Mouse (Mus musculus) left cerebral cortex, postnatal 25 days (tissue): ENCODE results near the gene 4921530L21Rik. TPM values are rescaled to one million over a fixed set of nuclear protein-coding genes. Genes with fewer than 3 reads are reported as not detected.
A peak's percentile ranks its signal among the peaks of the same experiment; 100 is the strongest.

Experiments used
- DNase-seq, 2 experiments: peaks; one replicate each; pipeline ENCODE4 v3.0.0; 2022; ENCODE audit warnings: low spot score in 2 of 2, mixed read lengths in 1 of 2
- intact Hi-C: fragments of 180-260 bp; cut with DNase I; formaldehyde crosslinking; loops from one replicate; pipeline ENCODE4 v1.15.1; 2025
- total RNA-seq, 2 experiments: library from RNA; stranded (reverse); gene quantifications; 2 replicates each; pipeline ENCODE4 v1.2.3; 2021

4921530L21Rik gene
- not detected for total RNA-seq

- intact Hi-C loops = no loop called here
- no peak for DNase-seq
Observed at GRCm38 (mm10) chr14:95880954-95881353, at the start of gene 4921530L21Rik. TSS of gene 4921530L21Rik (plus strand) at chr14:95881254.

GRCm38 (mm10) chr14:95833866-95834265 is 47.2 kb upstream of the 4921530L21Rik start:
- intact Hi-C loops = no loop called here
- DNase-seq = no peak

GRCm38 (mm10) chr14:95862981-95863380 is 18.1 kb upstream of the 4921530L21Rik start:
- DNase-seq = no peak
- intact Hi-C loops = no loop called here

GRCm38 (mm10) chr14:95865676-95866416 is 15.2 kb upstream of the 4921530L21Rik start:
- intact Hi-C loops = no loop called here
- no peak for DNase-seq

GRCm38 (mm10) chr14:95872020-95872419 is 9.0 kb upstream of the 4921530L21Rik start:
- intact Hi-C loops = no loop called here

GRCm38 (mm10) chr14:95876785-95877510 is 4.1 kb upstream of the 4921530L21Rik start:
- DNase-seq = peak; percentile 69 to 98
- intact Hi-C loops = loop anchor here (1.0 kb wide), 1 partner anchor 36 kb away; no protein-coding TSS in a partner anchor

More at GRCm38 (mm10) chr14:95872020-95872419, 9.0 kb upstream of the 4921530L21Rik start:
- no peak for DNase-seq

- intact Hi-C loops = loop anchor here (1.0 kb wide), 1 partner anchor 36 kb away; no protein-coding TSS in a partner anchor
- no peak for DNase-seq
Observed at GRCm38 (mm10) chr14:95877548-95877947, 3.5 kb upstream of the 4921530L21Rik start.

GRCm38 (mm10) chr14:95899458-95899857 is 18.4 kb downstream of the 4921530L21Rik start:
- no peak for DNase-seq
- intact Hi-C loops = no loop called here

GRCm38 (mm10) chr14:95904591-95905095 is 23.6 kb downstream of the 4921530L21Rik start:
- intact Hi-C loops = no loop called here
- DNase-seq = no peak

- intact Hi-C loops = loop anchor here (1.0 kb wide), 1 partner anchor 36 kb away; no protein-coding TSS in a partner anchor
- peak; percentile 75 to 95 for DNase-seq
Observed at GRCm38 (mm10) chr14:95913293-95913692, 32.2 kb downstream of the 4921530L21Rik start.

GRCm38 (mm10) chr14:95926742-95927141 is 45.7 kb downstream of the 4921530L21Rik start:
- intact Hi-C loops = no loop called here

GRCm38 (mm10) chr14:95927810-95928785 is 47.0 kb downstream of the 4921530L21Rik start:
- DNase-seq = no peak
- intact Hi-C loops = no loop called here

More at GRCm38 (mm10) chr14:95926742-95927141, 45.7 kb downstream of the 4921530L21Rik start:
- DNase-seq = no peak
